Mouse (Mus musculus): ENCODE measurements around the gene Coro1a. TPM values are rescaled to one million over a fixed set of nuclear protein-coding genes. Genes with fewer than 3 reads are reported as not detected.

The Coro1a gene
- polyA plus RNA-seq, 1 experiment: 71.6 TPM

- 0 out of 2 replicates have a peak, but pooled peaks cover 2% of the 10 kb centered on the region for H3K27me3 ChIP-seq (replicated peaks; ENCODE audit: control insufficient read depth, insufficient read depth, low read length)
- H3K4me1 ChIP-seq (ENCODE audit: control insufficient read depth, insufficient read depth, low read length): 0 out of 2 replicates have a peak, but pooled peaks cover 4% of the 10 kb centered on the region
- TF ChIP-seq CTCF (conservative IDR thresholded peaks at IDR 0.05; ENCODE audit: insufficient read depth, insufficient read length, low read depth, low read length) (peak; percentile 82), POLR2A (IDR thresholded peaks at IDR 0.05; ENCODE audit: low read depth, low read length) (no peak)
- under 1% methylated on average over 11 of the region's 11 CpGs for WGBS
- H3K27ac ChIP-seq (ENCODE audit: insufficient read depth, low read depth, low read length): no peak overlapping the region
- H3K4me3 ChIP-seq (ENCODE audit: insufficient read depth, low read depth, low read length): no peak overlapping the region
- peak; percentile 88 for DNase-seq
- H3K36me3 ChIP-seq (ENCODE audit: control insufficient read depth, insufficient read depth, low read length): no peaks in the 10 kb centered on the region
Observed at GRCm38 (mm10) chr7:126701070-126701469, 6.5 kb downstream of the Coro1a start.

- Histone ChIP-seq H3K27ac (ENCODE audit: insufficient read depth, low read depth, low read length) (no peak overlapping the region), H3K27me3 (replicated peaks; ENCODE audit: control insufficient read depth, insufficient read depth, low read length) (0 out of 2 replicates have a peak, but pooled peaks cover 2% of the 10 kb centered on the region), H3K36me3 (ENCODE audit: control insufficient read depth, insufficient read depth, low read length) (no peaks in the 10 kb centered on the region), H3K4me3 (ENCODE audit: insufficient read depth, low read depth, low read length) (no peak overlapping the region), H3K4me1 (ENCODE audit: control insufficient read depth, insufficient read depth, low read length) (0 out of 2 replicates have a peak, but pooled peaks cover 4% of the 10 kb centered on the region)
- 84% methylated on average over 25 of the region's 25 CpGs for WGBS
- TF ChIP-seq CTCF (conservative IDR thresholded peaks at IDR 0.05; ENCODE audit: insufficient read depth, insufficient read length, low read depth, low read length) (no peak), POLR2A (IDR thresholded peaks at IDR 0.05; ENCODE audit: low read depth, low read length) (no peak)
- no peak for DNase-seq
Observed at GRCm38 (mm10) chr7:126700063-126701015, 7.2 kb downstream of the Coro1a start.

GRCm38 (mm10) chr7:126697838-126698237 lies 9.7 kb downstream of the Coro1a start:
- Histone ChIP-seq H3K36me3 (ENCODE audit: control insufficient read depth, insufficient read depth, low read length) (no peaks in the 10 kb centered on the region), H3K4me3 (ENCODE audit: insufficient read depth, low read depth, low read length) (no peak overlapping the region), H3K27me3 (replicated peaks; ENCODE audit: control insufficient read depth, insufficient read depth, low read length) (no peaks in the 10 kb centered on the region), H3K4me1 (ENCODE audit: control insufficient read depth, insufficient read depth, low read length) (0 out of 2 replicates have a peak, but pooled peaks cover 4% of the 10 kb centered on the region), H3K27ac (ENCODE audit: insufficient read depth, low read depth, low read length) (no peak overlapping the region)
- WGBS: 92% methylated on average over 8 of the region's 8 CpGs
- no peak for DNase-seq
- TF ChIP-seq CTCF (conservative IDR thresholded peaks at IDR 0.05; ENCODE audit: insufficient read depth, insufficient read length, low read depth, low read length) (no peak), POLR2A (IDR thresholded peaks at IDR 0.05; ENCODE audit: low read depth, low read length) (no peak)

- 0 out of 2 replicates have a peak, but pooled peaks cover 4% of the 10 kb centered on the region for H3K4me1 ChIP-seq (ENCODE audit: control insufficient read depth, insufficient read depth, low read length)
- no peak overlapping the region for H3K27ac ChIP-seq (ENCODE audit: insufficient read depth, low read depth, low read length)
- no peaks in the 10 kb centered on the region for H3K36me3 ChIP-seq (ENCODE audit: control insufficient read depth, insufficient read depth, low read length)
- H3K4me3 ChIP-seq (ENCODE audit: insufficient read depth, low read depth, low read length): no peak overlapping the region
- TF ChIP-seq CTCF (conservative IDR thresholded peaks at IDR 0.05; ENCODE audit: insufficient read depth, insufficient read length, low read depth, low read length): no peak
- TF ChIP-seq POLR2A (IDR thresholded peaks at IDR 0.05; ENCODE audit: low read depth, low read length): no peak
- H3K27me3 ChIP-seq (replicated peaks; ENCODE audit: control insufficient read depth, insufficient read depth, low read length): no peaks in the 10 kb centered on the region
- no peak for DNase-seq
- WGBS: 75% methylated on average over 3 of the region's 3 CpGs
Observed at GRCm38 (mm10) chr7:126696886-126697285, 10.7 kb downstream of the Coro1a start.

GRCm38 (mm10) chr7:126696303-126696702 lies 11.3 kb downstream of the Coro1a start:
- DNase-seq: no peak
- WGBS: 3% methylated on average over 17 of the region's 17 CpGs
- H3K27me3 ChIP-seq (replicated peaks; ENCODE audit: control insufficient read depth, insufficient read depth, low read length): no peaks in the 10 kb centered on the region
- 0 out of 2 replicates have a peak, but pooled peaks cover 4% of the 10 kb centered on the region for H3K4me1 ChIP-seq (ENCODE audit: control insufficient read depth, insufficient read depth, low read length)
- no peak for TF ChIP-seq CTCF (conservative IDR thresholded peaks at IDR 0.05; ENCODE audit: insufficient read depth, insufficient read length, low read depth, low read length)
- TF ChIP-seq POLR2A (IDR thresholded peaks at IDR 0.05; ENCODE audit: low read depth, low read length): no peak
- H3K4me3 ChIP-seq (ENCODE audit: insufficient read depth, low read depth, low read length): peak overlapping the region; percentile 87
- H3K36me3 ChIP-seq (ENCODE audit: control insufficient read depth, insufficient read depth, low read length): no peaks in the 10 kb centered on the region
- no peak overlapping the region for H3K27ac ChIP-seq (ENCODE audit: insufficient read depth, low read depth, low read length)

GRCm38 (mm10) chr7:126695631-126696207 lies 11.9 kb downstream of the Coro1a start, which contains the start of gene Slx1b:
TSS of gene Slx1b (minus strand) at chr7:126695784.
- under 1% methylated on average over 40 of the region's 40 CpGs for WGBS
- Histone ChIP-seq H3K27ac (ENCODE audit: insufficient read depth, low read depth, low read length) (peak within 1 kb of the TSS; percentile 99), H3K4me1 (ENCODE audit: control insufficient read depth, insufficient read depth, low read length) (peaks cover 4% of the 10 kb centered on the region; the same call in 1 of the 2 replicates), H3K4me3 (ENCODE audit: insufficient read depth, low read depth, low read length) (peak within 1 kb of the TSS; percentile 97), H3K27me3 (replicated peaks; ENCODE audit: control insufficient read depth, insufficient read depth, low read length) (no peaks in the 10 kb centered on the region), H3K36me3 (ENCODE audit: control insufficient read depth, insufficient read depth, low read length) (no peaks in the 10 kb centered on the region)
- peak; percentile 98 for DNase-seq
- TF ChIP-seq POLR2A (IDR thresholded peaks at IDR 0.05; ENCODE audit: low read depth, low read length): no peak
- peak; percentile 93 for TF ChIP-seq CTCF (conservative IDR thresholded peaks at IDR 0.05; ENCODE audit: insufficient read depth, insufficient read length, low read depth, low read length)

Measured in kidney, adult 2 months (tissue).